Mouse (Mus musculus): ENCODE results near the gene Etv2. TPM values are rescaled to one million over a fixed set of nuclear protein-coding genes. Genes with fewer than 3 reads are reported as not detected.

Gene Etv2
- total RNA-seq (2014; fragmentation: Nextera tagmentation), result not detected in 2 replicates
- not detected in 2 replicates for total RNA-seq (2017)

DNA sequence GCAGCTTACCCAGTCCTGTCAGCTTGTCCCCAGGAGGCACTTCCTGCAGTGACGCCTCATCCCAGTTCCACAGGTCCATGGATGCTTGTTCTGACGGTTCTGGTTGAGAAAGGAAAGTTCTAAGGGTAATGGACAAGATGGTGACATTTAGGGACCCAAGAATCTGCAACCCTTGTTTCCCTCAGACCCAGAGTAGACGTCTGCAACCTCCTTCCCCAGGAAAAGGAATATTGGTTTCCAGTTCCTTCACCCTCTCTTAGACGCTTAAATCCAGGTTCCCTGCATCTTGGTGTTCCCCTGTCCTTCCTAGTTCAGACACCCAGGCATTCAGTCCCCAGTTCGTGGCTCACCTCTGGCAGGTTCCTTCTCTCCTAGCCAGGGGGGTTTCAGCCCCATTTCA lies at the start of gene Etv2:
Gene Etv2, minus strand, starts transcription at position 101 of the 400 bp plus-strand sequence.
- ATAC-seq (replicated peaks; ENCODE audit: low FRiP score, low TSS enrichment, poor library complexity, severe bottlenecking), result no peak

DNA sequence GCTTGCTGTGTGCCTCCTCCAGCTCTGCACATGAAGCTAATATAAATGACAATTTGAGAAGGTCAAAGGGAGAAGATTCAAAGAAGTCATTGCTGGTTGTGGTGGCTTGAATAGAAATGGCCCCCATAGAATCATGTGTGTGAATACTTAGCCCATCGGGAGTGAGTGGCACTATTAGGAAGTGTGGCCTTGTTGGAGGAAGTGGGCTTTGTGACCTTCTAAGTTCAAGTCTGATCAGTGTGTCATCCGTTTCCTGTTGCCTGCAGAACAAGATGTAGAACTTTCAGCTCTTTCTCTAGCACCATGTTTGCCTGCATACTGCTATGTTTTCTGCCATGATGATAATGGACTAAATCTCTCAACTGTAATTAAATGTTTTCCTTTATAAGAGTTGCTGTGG lies 47.8 kb upstream of the Etv2 start:
- no peak for ATAC-seq (replicated peaks; ENCODE audit: low FRiP score, low TSS enrichment, poor library complexity, severe bottlenecking)

DNA sequence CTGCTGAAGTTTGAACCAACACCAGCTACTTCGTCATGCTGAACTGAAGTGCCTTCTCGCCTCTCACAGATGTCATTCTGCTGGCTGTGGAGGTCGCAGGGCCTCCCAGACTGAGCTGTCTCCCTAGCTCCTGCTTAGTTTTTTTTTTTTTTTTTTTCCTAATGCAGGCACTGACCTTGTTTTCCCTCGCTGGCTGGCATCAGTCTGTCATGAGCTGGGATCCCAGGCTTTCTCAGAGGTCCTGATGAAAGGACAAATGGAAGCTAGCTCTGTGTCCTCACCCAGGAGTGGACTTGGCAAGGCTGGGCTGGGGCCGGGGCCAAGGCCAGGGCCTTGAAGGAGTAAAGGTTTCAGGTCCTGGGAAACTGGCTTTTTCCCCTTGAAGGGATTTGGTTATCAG lies 46.2 kb upstream of the Etv2 start:
- ATAC-seq (replicated peaks; ENCODE audit: low FRiP score, low TSS enrichment, poor library complexity, severe bottlenecking), result no peak

DNA sequence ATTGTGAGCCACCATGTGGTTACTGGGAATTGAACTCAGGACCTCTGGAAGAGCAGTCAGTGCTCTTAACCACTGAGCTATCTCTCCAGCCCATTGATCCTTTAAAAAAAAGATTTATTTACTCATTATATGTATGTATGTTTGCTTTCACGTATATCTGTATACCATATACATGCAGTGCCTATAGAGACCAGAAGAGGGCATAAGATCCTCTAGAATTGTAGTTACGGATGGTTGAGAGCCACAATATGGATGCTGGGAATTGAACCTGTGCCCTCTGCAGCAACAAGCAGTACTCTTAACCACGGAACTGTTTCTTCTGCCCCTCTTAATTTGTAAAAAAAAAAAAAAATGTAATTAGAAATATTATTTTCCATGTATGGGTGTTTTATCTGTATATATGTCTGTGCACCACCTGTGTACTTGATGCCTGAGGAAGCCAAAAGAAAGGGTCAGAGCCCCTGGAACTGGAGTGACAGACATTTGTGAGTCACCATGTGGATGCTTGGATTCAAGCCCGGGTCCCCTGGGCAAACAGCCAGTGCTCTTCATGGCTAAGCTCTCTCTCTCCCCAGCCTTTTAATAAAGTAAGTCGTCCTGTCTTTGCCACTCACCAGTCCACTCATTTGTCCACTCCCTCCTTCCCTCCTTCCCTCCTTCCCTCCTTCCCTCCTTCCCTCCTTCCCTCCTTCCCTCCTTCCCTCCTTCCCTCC lies 42.8 kb upstream of the Etv2 start:
- no peak for ATAC-seq (replicated peaks; ENCODE audit: low FRiP score, low TSS enrichment, poor library complexity, severe bottlenecking)

DNA sequence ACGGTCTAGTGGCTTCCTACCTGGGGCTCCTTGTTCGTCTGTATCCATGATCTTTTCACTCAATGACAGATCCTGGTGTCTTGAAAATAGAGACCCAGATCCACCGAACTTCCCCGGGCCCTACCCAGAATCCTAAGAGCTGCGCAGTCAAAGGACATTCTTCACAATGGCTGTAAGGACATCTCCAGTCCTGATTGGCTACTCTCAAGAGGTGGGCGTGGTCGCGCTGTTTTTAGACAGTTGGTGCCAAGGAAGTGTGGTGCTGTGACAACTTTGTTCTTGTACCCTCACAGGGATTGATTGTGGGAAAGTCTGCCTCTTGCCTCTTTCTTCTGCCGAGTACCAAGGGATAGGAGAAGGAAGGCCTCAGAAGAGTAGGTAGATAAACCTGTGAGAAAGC lies 35.8 kb upstream of the Etv2 start, which contains the start of gene Pmis2:
Gene Pmis2, minus strand, starts transcription at position 126 of the 400 bp plus-strand sequence.
- ATAC-seq (replicated peaks; ENCODE audit: low FRiP score, low TSS enrichment, poor library complexity, severe bottlenecking), result no peak

DNA sequence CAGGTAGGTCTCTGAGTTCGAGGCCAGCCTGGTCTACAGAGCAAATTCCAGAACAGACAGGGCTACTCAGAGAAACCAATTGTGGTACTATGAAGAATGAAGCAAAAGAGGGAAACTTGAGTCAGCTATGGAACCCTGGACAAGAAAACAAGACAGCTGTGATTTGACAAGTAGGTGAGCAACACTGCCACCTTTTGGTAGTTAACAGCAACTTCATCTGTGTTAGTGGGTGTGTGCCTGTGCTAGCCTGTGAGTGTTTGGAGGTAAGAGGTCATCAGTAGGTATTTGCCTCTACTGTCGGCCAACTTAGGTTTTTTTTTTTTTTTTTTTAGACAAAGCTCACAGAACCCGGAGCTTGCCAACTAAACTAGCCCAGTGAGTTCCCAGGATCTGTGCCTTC lies 33.6 kb upstream of the Etv2 start:
- ATAC-seq (replicated peaks; ENCODE audit: low FRiP score, low TSS enrichment, poor library complexity, severe bottlenecking), result peak; percentile 55

DNA sequence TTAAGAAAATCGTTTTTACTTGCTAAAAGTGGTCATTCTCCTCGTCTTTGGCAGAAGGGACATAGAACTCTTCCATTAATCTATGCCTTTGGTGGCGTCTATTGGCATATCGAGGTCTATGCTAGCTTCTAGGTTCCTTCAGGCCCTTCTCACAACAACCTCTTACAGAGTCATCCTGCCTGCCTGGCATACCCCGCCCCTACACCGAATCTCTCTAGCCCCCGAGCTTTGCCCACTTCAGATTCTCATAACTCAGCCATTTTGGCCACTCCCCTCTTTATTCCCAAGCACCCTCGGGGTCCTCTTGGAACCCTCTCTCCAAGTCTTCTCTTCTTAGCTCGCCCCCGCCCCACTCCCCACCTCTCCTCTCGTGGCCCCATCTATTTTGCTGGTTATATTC lies 29.7 kb upstream of the Etv2 start:
- no peak for ATAC-seq (replicated peaks; ENCODE audit: low FRiP score, low TSS enrichment, poor library complexity, severe bottlenecking)

DNA sequence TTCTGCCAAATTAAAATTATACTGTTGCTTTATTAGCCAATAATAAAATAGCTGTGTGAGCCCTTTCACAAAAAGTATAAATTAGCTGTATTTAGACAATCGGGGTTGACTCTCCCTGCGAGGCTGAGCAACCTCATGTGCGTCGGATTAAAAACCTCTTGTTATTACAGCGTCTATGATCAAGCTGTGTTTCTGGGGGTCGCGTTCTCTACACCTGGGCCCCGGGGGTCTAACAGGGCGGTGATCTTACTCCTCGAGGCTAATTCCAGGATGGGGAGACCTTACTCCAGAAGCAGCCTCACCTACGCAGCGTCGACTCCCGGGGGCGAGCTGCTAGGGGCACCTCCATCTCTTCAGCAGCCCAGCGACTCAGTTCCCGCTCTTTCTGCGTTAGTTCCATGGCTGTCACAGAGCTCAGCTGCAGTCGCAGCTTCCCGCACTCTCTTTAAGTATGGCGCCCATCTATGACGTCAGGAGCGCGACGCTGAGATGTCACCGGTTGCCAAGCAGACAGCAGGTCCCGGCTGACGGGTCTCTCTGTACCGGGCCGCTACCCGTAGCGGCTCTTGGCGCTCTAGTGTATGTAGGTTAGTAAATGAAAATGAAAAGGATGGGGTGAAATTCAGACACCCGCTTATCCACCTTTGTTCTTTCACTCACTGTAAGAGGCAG lies 29.0 kb upstream of the Etv2 start, which contains the start of gene Haus5:
Gene Haus5, minus strand, starts transcription at position 466 of the 672 bp plus-strand sequence.
- ATAC-seq (replicated peaks; ENCODE audit: low FRiP score, low TSS enrichment, poor library complexity, severe bottlenecking), result peak; percentile 98

DNA sequence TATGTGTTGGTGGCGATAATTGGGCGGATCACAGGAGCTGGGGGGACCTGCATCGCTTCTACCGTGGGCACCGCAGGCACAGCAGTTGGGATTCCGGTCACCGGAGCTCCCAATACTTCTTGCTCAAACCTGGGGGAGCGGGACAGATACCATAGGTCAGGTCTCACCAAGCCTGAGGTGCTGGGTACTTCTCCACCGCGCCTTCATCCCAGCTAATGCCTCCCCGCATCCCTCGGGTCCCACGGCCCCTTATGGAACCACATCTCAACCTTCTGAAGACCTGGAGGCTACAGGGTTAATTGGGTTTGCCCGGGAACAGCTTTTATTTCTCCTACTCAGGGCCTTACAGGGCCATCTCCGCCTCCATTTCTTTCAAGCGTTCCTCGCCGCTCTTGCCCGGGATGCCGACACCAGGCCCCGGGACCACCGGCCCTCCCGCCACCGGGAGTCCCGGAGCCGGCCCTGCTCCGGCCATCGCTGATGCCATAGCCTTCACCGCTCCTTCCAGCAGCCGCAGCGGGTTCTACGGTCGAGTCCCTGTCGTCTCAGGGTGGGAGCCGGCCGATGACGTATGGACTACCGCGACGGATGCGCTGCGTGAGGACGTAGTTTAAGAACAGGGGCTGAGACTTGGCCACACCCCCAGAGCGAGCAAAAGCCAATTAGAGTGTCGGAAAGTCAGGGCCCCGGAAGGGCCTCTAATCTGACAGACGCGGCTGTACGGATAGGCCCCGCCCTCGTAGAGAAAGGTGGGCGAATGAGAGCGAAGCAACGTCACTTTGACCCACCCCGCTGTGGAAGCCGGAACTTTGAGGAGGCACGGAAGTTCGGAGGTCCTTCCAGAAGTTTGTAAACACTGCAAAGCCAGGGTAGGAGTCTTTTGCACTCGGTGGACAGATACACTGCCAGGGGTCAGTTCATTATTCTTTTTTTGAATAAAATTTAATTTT lies 14.2 kb upstream of the Etv2 start, which contains the start of gene Rbm42:
Gene Rbm42, minus strand, starts transcription at position 727 of the 950 bp plus-strand sequence.
- peak; percentile 100 for ATAC-seq (replicated peaks; ENCODE audit: low FRiP score, low TSS enrichment, poor library complexity, severe bottlenecking)

DNA sequence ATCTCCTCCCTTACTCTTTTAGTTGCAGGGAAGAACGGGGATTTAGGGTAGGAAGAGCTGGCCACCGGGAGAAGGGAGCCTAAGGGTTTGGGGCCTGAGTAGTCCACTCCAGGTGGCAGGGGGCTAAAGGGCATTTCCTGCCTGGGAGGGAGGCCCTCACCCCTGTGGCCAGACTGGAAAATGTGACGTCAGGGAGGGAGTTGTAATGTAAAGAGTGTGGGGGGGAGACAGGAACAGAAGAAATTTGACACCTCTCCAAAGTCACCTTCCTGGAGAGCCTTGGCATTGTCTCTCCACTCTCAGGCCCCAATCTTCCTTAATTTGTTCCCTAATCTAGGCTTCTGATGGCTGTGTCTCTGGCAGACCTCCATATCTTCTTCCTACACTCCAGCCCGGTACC lies 3.4 kb upstream of the Etv2 start:
- ATAC-seq (replicated peaks; ENCODE audit: low FRiP score, low TSS enrichment, poor library complexity, severe bottlenecking), result no peak

DNA sequence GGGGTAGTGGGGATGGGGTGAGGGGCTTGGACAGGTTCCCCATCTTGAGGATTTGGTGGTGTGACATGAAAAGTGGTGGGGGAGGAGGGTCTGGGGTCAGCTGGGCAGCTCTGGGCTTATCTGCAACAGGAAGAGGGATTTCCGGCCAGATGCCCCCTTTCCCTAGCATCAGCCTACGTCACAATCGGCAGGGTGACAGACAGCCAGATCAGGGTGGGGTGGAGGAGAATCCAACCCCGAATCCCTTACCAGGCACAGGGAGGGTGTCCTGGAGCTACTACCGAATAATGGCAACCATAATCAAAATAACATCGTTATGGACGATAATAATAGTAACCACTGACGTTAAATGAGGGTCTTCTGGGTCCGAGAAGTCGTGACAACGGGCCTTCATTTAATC lies 743 bp upstream of the Etv2 start:
- no peak for ATAC-seq (replicated peaks; ENCODE audit: low FRiP score, low TSS enrichment, poor library complexity, severe bottlenecking)

DNA sequence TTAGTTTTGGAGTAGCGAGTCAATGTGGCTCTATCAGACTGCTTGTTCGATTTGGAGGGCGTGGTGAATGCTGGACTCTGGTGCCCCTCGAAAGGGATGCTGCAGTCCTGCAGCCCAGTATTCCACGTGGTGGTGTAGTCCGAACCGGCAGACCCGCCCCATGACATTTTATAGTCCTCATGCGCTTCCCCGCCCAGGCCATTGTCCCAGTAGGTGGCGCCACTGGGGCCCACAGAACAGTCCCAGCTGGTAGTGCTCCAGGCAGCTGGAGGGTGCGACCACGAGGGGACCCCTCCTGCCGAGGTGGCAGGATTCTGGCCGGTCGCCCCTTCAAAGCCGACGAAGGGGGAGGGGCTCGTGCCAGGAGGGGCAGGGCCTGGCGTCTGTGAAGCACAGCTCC lies 1.0 kb downstream of the Etv2 start:
- peak; percentile 81 for ATAC-seq (replicated peaks; ENCODE audit: low FRiP score, low TSS enrichment, poor library complexity, severe bottlenecking)

DNA sequence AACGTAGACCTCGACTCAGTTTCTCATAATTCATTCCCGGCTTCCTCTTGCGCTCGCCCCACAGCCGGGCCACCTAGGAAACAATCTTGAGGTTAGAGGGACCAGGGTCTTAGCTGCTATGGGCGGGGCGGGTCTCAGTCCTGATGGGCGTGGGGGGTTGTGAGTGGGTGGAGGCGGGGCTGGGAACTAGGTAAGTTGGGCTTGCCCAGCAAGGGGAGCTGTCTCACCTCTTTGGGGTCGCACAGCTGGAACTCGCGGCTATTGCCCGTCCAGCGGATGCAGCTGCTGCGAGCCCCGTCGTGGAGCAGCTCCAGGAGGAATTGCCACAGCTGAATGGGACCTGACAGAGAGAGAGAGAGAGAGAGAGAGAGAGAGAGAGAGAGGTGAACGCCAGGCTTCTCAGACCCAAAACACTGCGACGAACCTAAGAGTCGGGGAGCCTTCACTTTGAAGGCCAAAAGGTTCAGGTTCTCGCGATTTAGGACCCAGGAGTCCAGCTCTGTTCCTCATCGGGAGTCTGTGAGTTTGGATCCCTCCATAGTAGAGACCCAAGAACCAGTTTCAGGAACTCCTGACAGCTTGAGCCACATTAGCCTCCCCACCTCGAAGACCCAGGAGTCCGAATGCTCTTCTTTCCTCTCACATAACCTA lies 1.8 kb downstream of the Etv2 start:
- ATAC-seq (replicated peaks; ENCODE audit: low FRiP score, low TSS enrichment, poor library complexity, severe bottlenecking), result no peak

DNA sequence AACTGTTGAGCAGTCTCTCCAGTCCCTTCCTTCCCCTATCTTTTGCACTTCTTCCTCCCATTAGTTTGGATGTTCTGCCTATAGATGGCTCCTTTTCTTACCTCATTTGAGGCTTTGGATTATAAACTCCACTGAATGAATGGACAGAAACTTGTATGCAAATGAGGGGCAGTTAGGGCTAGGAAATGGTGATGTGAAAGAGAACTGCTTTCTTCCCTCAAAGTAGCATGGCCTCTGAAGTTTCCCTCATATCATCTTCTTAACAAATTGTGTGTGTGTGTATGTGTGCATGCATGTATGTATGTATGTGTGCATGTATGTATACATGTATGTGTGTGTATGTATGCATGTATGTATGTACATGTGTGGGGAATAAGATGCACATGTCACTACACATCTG lies 6.6 kb downstream of the Etv2 start:
- no peak for ATAC-seq (replicated peaks; ENCODE audit: low FRiP score, low TSS enrichment, poor library complexity, severe bottlenecking)

DNA sequence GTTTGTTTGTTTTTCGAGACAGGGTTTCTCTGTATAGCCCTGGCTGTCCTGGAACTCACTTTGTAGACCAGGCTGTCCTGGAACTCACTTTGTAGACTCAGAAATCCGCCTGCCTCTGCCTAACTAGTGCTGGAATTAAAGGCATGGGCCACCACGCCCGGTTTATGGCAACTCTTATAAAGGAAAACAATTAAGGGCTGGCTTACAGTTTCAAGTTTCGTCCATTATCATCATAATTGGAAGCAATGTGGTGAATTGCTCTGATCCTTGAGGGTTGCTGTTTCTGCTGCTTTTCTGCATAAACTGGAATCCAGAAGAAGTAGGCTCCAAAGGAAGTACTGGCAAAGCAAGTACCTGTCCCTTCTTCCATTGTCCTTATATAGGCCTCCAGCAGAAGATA lies 9.0 kb downstream of the Etv2 start:
- no peak for ATAC-seq (replicated peaks; ENCODE audit: low FRiP score, low TSS enrichment, poor library complexity, severe bottlenecking)

DNA sequence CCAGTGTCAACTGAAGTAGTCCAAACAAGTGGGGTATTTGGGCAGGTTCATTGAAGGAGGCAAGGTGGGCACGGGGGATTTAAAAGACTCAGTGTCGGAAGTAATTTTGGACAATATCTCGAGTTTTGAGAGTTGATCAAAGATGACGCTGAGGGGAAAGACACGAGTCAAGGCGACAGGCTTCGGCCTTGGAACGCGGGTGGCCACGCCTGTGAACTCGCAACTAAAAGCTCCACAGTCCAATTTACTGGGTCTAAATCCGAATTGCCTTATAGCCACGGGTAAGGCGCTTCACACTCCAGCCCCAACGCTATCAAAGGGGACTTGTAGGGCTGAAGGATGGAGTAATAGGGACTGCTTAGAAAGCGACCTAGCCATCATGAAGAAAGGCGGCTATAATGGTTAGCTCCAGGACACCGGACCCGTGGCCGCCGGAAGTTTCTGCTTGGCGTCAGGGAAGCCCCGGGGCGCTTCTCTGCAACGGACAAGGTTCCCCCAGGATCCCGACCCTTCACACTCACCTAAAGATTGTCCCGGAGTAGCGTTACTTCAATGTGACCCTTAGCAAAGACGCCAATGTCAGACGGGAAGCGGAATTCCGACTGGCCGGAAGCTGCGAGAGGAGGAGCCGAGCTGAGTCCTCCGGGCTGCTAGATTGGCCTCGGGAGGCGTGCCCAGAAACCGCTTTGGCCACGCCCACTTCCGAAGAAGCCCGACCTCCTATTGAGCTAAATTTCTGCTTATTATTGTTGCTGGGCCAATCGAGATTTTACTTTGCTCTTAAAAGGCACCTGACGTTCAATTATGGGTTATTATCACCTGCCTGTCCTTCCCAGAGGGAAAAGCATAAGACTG lies 9.9 kb downstream of the Etv2 start, which contains the start of gene Cox6b1:
Gene Cox6b1, minus strand, starts transcription at position 622 of the 855 bp plus-strand sequence.
- ATAC-seq (replicated peaks; ENCODE audit: low FRiP score, low TSS enrichment, poor library complexity, severe bottlenecking), result peak; percentile 96

DNA sequence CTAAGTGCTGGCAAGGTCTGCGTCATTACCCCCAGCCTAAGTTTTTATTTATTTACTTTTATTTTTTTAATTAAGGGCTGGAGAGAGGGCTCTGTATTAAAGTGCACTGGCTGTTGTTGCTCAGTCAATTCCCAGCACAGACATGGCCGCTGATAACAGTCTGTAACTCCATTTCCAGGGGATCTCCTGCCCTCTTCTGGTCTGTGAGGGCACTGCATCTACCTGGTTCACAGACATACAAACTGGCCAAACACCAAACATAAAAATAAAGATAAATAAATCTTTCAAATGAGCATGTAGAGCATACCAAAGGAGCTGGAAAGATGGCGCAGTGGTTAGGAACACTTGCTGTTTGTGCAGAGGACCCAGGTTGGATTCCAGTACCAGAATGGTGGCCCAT lies 16.4 kb downstream of the Etv2 start:
- no peak for ATAC-seq (replicated peaks; ENCODE audit: low FRiP score, low TSS enrichment, poor library complexity, severe bottlenecking)

DNA sequence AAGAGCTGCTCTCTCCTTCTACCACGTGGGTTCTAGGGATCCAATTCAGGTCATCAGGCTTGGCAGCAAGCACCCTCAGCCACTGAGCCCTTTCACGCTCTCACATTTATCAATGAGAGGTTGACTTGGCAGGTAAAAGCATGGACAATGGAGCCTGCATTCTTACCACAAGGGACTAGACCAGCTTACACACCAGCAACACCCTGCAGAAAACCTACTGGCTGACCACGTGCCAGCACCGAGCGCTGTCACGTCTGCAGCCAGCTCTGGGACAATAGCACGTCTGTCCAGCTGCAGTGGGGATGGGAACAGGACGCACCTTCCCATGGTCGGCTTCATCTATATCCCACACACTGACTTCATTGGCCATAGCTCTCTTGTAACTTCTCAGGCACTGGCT lies 17.0 kb downstream of the Etv2 start:
- ATAC-seq (replicated peaks; ENCODE audit: low FRiP score, low TSS enrichment, poor library complexity, severe bottlenecking), result no peak
